Mouse (Mus musculus) mesoderm, embryonic 11.5 days (tissue): ENCODE data around the gene Chchd1.
A peak's percentile ranks its signal among the peaks of the same experiment; 100 is the strongest.
"Not testable (repeated sequence)": the region's sequence is repeated elsewhere in the genome, so short reads cannot be mapped to it uniquely, and the experiment has no call there.

ENCODE experiments used
- DNase-seq: peaks from one replicate; pipeline ENCODE4 v3.0.0-alpha.2; 2012; ENCODE audit warnings: low read depth, low spot score

Gene Chchd1

DNA sequence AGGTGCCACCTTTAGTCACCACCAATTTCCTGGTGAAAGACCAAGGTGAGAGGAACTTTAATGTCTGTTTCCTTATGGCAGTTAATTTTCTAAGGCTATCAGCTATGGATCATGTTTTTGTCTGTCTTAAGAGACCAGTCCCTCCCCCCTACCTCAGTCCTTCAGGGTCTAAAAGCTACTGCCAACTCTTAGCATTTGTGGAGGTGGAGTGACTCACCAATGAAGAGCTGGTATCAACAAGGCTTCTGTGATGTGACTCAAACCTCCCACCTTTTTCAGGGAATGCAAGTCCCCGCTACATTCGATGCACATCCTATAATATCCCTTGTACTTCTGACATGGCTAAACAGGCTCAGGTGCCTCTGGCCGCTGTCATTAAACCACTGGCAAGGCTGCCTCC is 16.2 kb upstream of the Chchd1 start:
- DNase-seq: no peak

DNA sequence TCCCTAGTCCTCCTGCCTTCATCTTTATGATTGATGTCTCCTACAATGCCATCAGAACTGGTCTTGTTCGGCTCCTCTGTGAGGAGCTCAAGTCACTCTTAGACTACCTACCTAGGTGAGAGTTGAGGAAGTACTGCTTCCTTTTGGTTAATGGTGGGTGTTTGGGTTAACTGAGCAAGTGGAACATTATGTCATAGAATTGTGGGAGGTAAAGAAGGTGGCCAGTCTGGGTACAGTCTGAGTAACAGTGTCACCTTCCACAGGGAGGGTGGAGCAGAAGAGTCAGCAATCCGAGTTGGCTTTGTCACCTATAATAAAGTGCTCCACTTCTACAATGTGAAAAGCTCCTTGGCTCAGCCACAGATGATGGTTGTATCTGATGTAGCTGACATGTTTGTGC is 13.8 kb upstream of the Chchd1 start:
- no peak for DNase-seq

DNA sequence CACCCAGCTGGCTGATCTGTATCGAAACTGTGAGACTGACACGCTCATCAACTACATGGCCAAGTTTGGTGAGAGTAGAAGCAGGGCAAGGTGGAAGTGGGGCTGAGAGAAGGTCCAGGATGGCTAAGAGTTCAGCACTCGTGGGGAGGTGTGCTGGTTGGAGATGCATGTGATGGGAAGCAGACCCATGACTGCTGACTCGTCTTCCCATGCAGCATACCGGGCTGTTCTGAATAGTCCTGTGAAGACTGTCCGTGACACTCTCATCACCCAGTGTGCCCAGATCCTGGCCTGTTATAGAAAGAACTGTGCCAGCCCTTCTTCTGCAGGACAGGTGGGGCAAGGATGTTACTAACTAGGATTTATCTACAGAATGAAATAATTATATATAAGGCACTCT is 11.0 kb upstream of the Chchd1 start:
- DNase-seq: no peak

DNA sequence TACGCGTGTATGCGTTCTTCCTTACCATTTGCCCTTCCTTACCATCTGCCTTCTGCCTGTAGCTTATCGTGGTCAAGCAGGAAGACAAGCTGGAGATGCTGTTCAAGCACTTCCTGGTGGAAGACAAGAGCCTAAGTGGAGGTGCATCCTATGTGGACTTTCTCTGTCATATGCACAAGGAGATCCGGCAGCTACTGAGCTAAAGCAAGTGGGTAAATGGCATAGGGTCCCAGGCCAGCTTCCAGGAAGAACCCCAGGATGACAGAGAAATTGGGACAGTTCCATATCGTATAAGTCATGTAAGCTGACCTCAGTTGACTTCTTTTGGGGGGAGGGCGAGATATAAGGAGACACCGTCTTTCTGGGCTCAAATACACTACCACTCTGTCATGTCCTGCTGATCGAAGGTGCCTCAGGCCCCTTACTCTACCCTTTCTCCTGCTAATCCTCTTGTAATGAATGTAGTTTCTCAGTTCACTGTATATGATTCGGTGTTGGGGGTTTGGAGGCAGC is 9.2 kb upstream of the Chchd1 start:
- DNase-seq: no peak

DNA sequence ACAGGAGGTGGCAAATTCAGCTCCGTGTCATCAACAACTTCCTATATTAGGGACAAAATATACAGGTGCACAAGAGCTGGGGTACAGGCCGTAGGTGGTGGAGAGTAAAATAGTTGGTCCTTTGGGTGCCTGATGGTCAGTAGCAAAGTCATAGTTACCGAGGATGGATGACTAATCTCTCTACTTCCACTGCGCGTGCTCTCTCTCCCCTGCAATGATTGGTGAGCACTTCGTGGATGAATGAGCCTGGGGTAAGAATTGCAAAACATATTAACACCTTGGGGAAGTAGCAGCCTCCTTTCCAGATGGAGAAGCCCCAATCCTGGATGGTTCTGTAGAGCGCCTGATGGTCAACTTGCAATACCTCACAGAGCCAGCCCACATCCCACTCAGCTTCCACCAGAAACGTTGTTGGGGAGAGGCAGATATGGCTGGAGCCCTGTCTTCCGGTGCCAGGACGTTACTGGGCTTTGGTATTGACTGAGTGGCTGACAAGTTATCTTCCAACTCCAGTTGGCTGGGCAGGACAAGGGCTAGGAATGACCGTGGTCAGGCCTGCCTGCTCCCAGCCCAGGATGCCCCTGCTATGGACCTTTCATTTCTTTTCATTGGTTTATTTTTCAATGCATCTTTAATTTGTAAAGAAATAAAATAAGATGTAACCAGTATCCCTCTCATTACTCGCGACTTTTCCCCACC is 8.5 kb upstream of the Chchd1 start:
- no peak for DNase-seq

DNA sequence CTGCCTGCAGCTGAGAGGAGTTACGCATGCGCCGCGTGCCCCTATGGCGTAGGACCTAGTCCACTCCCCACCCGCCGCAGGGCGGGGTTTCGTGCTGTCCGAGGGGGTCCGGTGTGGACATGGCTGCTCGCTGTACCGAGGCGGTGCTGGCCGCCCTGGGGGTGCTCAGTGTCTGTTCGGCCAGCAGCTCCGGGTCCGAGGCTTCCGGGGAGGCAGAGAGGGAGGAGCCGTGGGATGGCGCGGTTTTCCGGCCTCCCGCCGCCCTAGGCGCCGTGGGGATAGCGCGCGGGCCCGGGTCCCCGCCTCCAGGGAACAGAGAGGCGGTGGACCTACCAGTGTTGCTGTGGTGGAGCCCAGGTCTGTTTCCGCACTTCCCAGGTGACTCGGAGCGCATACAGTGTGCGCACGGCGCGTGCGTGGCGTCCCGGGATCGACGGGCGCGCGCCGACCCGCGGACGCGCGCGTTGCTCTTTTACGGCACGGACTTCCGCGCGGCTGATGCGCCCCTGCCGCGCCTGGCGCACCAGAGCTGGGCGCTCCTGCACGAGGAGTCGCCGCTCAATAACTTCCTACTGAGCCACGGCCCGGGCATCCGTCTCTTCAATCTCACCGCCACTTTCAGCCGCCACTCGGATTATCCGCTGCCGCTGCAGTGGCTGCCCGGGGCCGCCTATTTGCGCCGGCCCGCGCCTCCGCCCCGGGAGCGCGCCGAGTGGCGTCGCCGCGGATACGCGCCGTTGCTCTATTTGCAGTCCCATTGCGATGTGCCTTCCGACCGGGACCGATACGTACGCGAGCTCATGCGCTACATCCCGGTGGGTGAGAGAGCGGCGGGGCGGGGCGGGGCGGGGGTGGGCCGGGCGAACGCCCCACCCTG is 7.7 kb upstream of the Chchd1 start, which contains the start of gene Fut11:
TSS of gene Fut11 (plus strand) at position 85 of the 877 bp plus-strand sequence.
- peak; percentile 90 for DNase-seq

DNA sequence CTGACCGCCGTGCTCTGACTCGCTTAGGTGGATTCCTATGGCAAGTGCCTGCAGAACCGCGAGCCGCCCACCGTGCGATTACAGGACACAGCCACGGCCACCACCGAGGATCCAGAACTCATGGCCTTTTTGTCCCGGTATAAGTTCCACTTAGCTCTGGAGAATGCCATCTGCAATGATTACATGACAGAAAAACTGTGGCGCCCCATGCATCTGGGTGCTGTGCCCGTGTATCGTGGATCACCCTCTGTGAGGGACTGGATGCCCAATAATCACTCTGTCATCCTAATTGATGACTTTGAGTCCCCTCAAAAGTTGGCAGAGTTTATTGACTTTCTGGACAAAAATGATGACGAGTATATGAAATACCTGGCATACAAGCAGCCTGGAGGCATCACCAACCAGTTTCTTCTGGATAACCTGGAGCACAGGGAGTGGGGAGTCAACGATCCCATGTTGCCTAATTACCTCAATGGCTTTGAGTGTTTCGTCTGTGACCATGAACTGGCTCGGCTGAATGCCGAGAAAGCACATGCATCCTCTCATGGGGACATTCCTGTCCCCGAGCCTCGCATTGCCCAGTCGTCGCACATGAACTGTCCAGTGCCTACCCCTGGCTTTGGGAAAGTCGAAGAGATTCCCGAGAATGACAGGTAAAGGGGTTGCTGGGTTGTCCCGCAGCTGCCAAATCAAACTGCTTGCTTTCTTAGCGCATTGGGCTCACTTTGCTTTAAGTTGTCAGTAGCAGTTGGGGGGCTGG is 6.9 kb upstream of the Chchd1 start:
- no peak for DNase-seq

DNA sequence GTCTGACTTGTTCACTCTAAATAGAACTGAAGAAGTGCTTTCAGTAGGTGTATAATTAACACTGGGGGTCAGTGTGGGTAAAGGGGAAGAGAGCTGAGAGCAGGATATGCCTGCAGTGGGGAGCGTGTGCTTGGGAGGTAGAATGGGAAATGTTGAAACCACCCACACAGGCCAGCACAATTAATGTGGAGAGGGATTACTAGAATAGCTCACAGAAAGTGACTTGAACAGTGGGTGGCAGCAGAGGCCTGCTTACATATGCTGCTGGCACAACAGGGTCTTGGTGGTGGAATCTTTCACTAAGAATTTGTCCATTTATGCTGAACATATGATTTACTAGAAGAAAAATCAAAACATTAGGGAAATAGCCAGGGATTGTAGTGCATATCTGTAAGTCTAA is 5.8 kb upstream of the Chchd1 start:
- peak; percentile 45 for DNase-seq

DNA sequence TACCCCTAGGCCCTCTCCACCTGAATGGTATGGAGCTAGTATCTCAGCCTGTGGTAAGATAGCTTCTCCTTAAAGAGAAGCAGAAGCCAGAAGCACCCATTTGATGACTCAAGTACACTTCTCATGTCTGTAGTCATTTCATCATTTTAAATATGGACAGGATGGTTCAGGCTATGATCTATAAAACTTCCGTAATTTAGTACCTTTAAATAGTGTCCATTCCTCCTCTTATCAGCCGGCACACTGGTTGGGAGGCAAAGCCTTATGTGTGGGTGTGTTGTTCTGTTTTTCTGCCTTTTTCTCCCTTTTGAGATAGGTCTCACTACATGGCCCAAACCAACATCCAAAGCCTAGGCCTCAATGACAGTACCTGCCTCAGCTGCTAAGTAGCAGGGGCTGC is 4.3 kb upstream of the Chchd1 start:
- DNase-seq: no peak

DNA sequence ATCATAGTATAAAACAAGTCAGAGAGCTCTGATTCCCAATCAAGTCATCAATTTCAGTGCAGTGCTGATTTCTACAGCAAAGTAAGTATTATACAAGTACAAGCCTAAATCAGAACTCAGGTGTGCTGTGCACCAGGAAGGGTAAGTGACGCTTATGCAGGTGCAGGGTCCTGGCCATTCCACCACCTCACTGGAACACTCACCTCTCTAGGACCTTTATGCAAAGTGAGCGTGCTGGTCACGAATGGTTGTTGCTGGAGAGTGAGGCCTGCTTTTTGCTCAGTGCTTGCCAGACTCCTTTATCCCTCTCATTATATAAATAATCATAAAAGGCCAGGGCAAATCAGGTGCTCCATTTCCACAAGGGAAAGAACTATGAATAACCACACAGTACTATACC is 2.4 kb upstream of the Chchd1 start:
- DNase-seq: no peak

DNA sequence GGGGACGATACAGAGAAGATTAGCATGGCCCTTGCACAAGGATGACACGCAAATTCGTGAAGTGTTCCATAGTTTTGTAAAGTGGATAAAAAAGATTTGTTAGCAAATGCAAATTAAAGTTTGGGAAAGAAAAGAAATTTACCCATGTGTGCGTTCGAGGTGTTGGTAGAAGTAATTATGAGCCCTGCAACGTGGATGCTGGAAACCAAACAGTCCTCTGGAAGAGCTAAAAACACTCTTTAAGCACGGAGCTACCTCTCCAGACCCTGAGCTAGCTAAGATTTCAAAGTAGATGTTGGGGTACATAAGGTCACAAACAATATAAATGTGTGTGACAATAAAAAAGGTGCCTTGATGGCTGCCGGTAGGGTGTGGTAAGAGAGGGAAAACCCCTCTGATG is 1.3 kb upstream of the Chchd1 start:
- no peak for DNase-seq

DNA sequence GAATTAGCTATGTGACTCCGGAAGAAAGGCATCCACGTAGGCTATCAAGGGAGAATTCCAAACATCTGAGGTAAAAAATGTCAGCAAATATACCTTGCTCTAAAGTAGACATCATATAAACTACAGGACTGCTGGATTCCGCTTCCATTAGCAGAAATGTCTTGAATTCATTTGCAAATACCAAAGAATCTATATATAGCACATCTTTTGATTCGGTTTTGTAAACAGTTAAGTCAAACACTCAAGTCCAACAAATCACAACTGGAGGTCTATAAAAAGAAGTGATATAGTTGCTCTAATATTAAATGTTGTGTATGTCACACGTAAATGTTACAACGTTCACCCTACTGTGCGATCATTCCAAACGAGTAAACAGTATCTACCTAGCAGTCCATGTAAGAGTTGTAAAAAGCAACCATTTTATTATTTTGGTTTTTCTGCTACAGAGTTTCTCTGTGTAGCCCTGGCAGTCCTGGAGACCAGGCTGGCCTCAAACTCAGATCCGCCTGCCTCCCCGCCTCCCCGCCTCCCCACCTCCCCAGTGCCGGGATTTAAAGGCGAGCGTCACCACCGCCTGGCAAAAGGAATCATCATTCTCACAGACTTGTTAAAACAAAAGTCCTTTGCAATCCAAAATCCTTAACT is 588 bp upstream of the Chchd1 start:
- no peak for DNase-seq

DNA sequence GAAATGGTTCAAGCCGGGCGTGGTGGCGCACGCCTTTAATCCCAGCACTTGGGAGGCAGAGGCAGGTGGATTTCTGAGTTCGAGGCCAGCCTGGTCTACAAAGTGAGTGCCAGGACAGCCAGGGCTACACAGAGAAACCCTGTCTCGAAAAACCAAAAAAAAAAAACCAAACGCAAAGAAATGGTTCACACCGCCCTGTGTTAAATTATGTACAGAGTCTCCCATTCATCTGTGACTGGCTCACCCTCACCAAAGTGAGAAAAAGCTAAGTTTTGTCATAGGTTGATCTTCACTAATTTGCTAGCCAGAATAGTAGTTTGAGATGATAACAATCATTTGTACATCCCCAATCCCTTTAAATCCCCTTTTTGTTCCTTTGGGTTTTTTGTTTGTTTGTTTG is 655 bp downstream of the Chchd1 start:
- DNase-seq: not testable (repeated sequence)

DNA sequence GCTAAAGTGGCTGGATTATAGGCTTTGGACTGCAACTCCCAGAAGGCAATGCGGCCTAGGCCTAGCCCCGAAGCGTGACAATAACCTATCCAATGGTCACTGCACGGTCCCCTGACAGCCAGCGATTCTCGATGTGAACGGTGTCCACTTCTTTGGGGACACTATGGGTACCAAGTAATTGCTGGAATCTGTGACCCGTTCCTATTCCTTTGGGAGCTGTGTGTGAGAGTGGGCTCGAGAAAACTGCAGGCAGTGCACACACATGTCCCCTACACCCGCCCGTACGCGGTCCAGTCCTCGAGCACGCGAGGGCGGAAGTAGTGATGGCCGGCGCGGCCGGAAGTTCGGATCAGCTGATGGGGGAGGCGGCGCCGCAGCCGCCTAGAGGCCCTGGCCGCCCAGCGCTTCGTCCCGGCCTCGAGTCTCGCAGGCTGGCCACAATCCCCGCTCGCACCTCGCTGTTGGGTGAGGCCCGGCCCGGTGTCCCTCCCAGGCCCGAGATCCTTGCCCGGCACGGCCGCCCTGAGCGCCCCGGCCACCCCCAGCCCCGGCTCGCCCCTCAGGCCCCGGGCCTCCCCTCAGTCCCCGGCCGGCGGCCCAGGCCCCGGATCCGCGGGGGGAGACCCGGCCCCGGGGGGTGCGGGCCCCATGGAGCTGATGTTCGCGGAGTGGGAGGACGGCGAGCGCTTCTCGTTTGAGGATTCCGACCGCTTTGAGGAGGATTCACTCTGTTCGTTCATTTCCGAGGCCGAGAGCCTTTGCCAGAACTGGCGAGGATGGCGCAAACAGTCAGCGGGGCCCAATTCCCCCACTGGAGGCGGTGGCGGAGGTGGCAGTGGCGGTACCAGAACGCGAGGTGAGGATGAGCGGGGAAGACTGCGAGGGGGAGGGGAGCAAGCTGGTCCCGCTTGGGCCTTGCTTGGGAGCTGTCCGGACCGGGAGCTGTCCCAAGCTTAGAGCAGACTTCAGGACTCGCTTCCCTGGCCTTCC is 4.7 kb downstream of the Chchd1 start, which contains the start of gene Zswim8:
TSS of gene Zswim8 (plus strand) at position 352 of the 990 bp plus-strand sequence.
- DNase-seq: peak; percentile 92

DNA sequence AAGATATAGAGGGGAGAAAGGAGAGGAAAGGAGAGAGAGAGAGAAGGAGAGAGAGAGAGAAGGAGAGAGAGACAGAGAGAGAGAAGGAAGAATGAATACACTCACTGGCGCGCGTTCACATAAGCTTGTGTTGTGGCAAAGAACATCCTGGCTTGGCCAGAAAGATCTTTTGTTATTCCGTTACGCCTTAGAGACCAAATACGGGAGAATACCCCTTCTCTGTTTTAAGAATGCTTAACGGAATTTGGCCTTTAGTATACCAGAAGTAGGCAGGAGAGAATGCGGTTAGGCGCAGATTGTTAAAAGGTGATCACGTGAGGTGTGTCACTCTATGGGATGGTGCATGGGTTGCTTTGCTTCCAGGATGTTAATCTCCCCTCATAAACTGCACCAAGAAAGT is 5.4 kb downstream of the Chchd1 start:
- no peak for DNase-seq

DNA sequence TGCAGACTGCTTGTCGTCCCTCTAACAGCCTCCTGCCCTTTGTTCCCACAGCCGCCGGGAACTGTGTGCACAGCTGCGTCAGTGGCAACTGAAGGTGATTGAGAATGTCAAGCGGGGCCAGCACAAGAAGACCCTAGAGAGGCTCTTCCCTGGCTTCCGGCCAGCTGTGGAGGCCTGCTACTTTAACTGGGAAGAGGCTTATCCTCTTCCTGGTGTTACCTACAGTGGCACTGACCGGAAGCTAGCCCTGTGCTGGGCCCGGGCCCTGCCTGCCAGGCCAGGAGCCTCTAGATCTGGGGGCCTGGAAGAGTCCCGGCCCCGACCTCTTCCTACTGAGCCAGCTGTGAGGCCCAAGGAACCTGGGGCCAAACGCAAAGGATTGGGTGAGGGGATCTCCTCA is 11.0 kb downstream of the Chchd1 start:
- DNase-seq: no peak

DNA sequence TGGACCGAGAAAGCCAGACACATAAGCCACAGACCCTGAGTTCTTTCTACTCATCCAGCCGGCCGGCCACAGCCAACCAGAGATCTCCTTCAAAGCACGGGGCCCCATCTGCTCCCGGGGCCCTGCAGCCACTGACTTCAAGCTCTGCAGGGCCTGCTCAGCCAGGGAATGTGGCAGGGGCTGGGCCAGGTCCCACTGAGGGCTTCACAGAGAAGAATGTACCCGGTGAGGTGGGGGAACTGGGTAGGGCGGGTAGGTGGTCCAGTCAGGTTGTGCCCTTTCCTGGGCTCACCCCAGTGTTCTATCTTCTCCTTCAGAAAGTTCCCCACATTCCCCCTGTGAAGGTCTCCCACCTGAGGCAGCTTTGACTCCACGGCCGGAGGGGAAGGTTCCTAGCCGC is 15.6 kb downstream of the Chchd1 start:
- DNase-seq: no peak

DNA sequence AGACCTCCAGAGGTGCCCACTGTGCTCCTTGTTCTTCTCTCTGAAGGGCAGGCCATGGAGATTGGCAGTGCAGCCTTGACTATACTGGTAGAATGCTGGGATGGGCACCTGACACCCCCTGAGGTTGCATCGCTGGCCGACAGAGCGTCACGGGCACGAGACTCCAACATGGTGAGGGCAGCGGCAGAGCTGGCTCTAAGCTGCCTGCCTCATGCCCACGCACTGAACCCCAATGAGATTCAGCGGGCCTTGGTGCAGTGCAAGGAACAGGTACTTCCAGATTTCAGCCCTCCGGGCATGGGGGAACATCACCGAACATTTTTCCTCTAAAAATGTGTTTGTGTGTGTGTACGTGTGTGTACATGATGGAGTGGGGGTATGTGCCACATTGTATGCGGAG is 17.0 kb downstream of the Chchd1 start:
- DNase-seq: no peak

DNA sequence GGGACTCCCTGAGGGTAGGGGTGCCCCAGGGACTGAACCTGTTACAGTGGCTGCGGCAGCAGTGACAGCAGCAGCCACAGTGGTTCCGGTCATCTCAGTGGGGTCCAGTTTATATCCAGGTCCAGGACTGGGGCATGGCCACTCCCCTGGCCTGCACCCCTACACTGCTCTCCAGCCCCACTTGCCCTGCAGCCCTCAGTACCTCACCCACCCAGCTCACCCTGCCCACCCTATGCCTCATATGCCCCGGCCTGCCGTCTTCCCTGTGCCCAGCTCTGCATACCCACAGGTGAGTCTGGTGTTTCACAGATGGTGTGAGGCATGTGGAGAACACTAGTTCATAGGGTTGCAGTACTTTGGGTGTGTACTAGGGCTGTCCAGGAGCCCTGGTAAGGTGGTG is 18.6 kb downstream of the Chchd1 start:
- DNase-seq: no peak

DNA sequence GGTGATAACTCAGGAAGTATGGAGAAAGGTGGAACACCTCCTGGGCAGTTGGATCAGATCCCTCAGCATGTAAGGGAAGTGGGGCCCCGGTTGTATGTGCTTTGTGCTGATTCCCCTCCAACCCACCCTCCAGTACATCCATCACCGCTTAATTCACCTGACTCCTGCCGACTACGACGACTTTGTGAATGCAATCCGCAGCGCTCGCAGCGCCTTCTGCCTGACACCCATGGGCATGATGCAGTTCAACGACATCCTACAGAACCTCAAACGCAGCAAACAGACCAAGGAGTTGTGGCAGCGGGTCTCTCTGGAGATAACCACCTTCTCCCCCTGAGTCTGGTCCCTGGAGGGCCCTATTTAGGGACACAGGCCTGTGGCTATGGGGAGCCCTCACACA is 20.2 kb downstream of the Chchd1 start:
- DNase-seq: no peak
